Mouse (Mus musculus) CH12.LX (cell line): ENCODE data around the gene Olfr624. TPM values are rescaled to one million over a fixed set of nuclear protein-coding genes. Genes with fewer than 3 reads are reported as not detected.

Experiments
- DNase-seq: peaks from one replicate; pipeline ENCODE4 v3.0.0-alpha.2; 2013; ENCODE audit errors: extremely low read depth
- H3K27ac ChIP-seq: 2 replicates; pipeline ENCODE4 v1.5.1; 2012; ENCODE audit warnings: low read depth, mild to moderate bottlenecking, control low read depth, moderate library complexity; ENCODE audit not compliant: insufficient read depth
- H3K27me3 ChIP-seq: replicated peaks from 2 replicates; pipeline ENCODE3; 2012; ENCODE audit warnings: inconsistent platforms
- H3K36me3 ChIP-seq, 2 experiments: replicated peaks in 1 of 2; 2 replicates each; pipeline versions ENCODE3 to v1.6.1; 2012; ENCODE audit warnings: inconsistent platforms in 1 of 2, low read length in 1 of 2, mild to moderate bottlenecking in 1 of 2, mixed read lengths in 1 of 2, moderate library complexity in 1 of 2; ENCODE audit not compliant: control insufficient read depth in 1 of 2, insufficient read depth in 1 of 2
- H3K4me1 ChIP-seq, 2 experiments: 2 replicates each; pipeline ENCODE4 v1.6.1; 2012; ENCODE audit warnings: inconsistent platforms in 1 of 2, moderate library complexity in 1 of 2; ENCODE audit not compliant: insufficient read depth in 2 of 2, control insufficient read depth in 1 of 2
- H3K4me2 ChIP-seq: 2 replicates; pipeline ENCODE4 v1.6.1; 2012; ENCODE audit warnings: low read depth, mild to moderate bottlenecking, control low read depth; ENCODE audit not compliant: poor library complexity, insufficient read depth, severe bottlenecking
- H3K4me3 ChIP-seq, 3 experiments: fragments of 150-350 bp in 1 of 3; sonication (generic) in 1 of 3; replicated peaks in 1 of 3; 2 replicates each; pipeline versions ENCODE3 to v1.5.1; 2011 to 2012; ENCODE audit warnings: low read depth in 2 of 3, low read length in 2 of 3, mild to moderate bottlenecking in 2 of 3, moderate library complexity in 2 of 3, control low read depth in 1 of 3, improper control_type of control experiment in 1 of 3, inconsistent platforms in 1 of 3, mixed read lengths in 1 of 3; ENCODE audit not compliant: poor library complexity in 1 of 3
- H3K79me2 ChIP-seq: replicated peaks from 2 replicates; pipeline ENCODE4 v1.6.1; 2012; ENCODE audit warnings: mild to moderate bottlenecking, moderate library complexity; ENCODE audit not compliant: control insufficient read depth, poor library complexity, insufficient read depth, severe bottlenecking; ENCODE audit errors: extremely low read depth
- H3K9ac ChIP-seq: 2 replicates; pipeline ENCODE4 v1.6.1; 2012; ENCODE audit warnings: low read depth, mild to moderate bottlenecking, control low read depth, moderate library complexity; ENCODE audit not compliant: insufficient read depth
- H3K9me3 ChIP-seq: replicated peaks from 2 replicates; pipeline ENCODE3; 2012; ENCODE audit warnings: low read length, inconsistent platforms, mixed read lengths
- CHD2 ChIP-seq: IDR thresholded peaks from 2 replicates; pipeline ENCODE4 v1.6.1; 2011; ENCODE audit warnings: low read length, improper control_type of control experiment
- CTCF ChIP-seq, 2 experiments: IDR thresholded peaks in 1 of 2; conservative IDR thresholded peaks in 1 of 2; 2 replicates each; pipeline ENCODE4 v1.5.1; 2011 to 2012; ENCODE audit warnings: low read depth in 2 of 2, low read length in 2 of 2, improper control_type of control experiment in 1 of 2, inconsistent platforms in 1 of 2, mild to moderate bottlenecking in 1 of 2, moderate library complexity in 1 of 2
- EP300 ChIP-seq: IDR thresholded peaks from 2 replicates; pipeline ENCODE4 v1.6.1; 2011; ENCODE audit warnings: low read length, improper control_type of control experiment
- HCFC1 ChIP-seq: IDR thresholded peaks from 2 replicates; pipeline ENCODE4 v1.6.1; 2012; ENCODE audit warnings: low read depth, mild to moderate bottlenecking, inconsistent platforms, low read length, improper control_type of control experiment
- IRF4 ChIP-seq: IDR thresholded peaks from 2 replicates; pipeline ENCODE4 v1.6.1; 2014; ENCODE audit warnings: low read depth, mild to moderate bottlenecking, inconsistent platforms, low read length, improper control_type of control experiment
- JUN ChIP-seq: IDR thresholded peaks from 2 replicates; pipeline ENCODE4 v1.6.1; 2011; ENCODE audit warnings: low read depth, mild to moderate bottlenecking, low read length, improper control_type of control experiment, moderate library complexity; ENCODE audit not compliant: insufficient read depth
- JUND ChIP-seq: conservative IDR thresholded peaks from 2 replicates; pipeline ENCODE4 v1.6.1; 2011; ENCODE audit warnings: low read depth, low read length, improper control_type of control experiment
- KAT2A ChIP-seq: IDR thresholded peaks from 2 replicates; pipeline ENCODE4 v1.6.1; 2012; ENCODE audit warnings: low read length, improper control_type of control experiment, inconsistent platforms; ENCODE audit not compliant: insufficient replicate concordance
- MAZ ChIP-seq: IDR thresholded peaks from 2 replicates; pipeline ENCODE4 v1.6.1; 2012; ENCODE audit warnings: low read depth, mild to moderate bottlenecking, inconsistent platforms, low read length, improper control_type of control experiment, moderate library complexity
- MXI1 ChIP-seq: IDR thresholded peaks from 2 replicates; pipeline ENCODE4 v1.6.1; 2011; ENCODE audit warnings: mild to moderate bottlenecking, low read depth, low read length, improper control_type of control experiment
- MYC ChIP-seq: IDR thresholded peaks from 2 replicates; pipeline ENCODE4 v1.6.1; 2011; ENCODE audit warnings: low read depth, mild to moderate bottlenecking, improper control_type of control experiment, low read length
- NELFE ChIP-seq: IDR thresholded peaks from 2 replicates; pipeline ENCODE4 v1.6.1; 2011; ENCODE audit warnings: low read depth, low read length, improper control_type of control experiment
- PAX5 ChIP-seq: IDR thresholded peaks from 2 replicates; pipeline ENCODE4 v1.6.1; 2012; ENCODE audit warnings: low read length, inconsistent platforms, mixed read lengths
- POLR2A ChIP-seq: IDR thresholded peaks from 2 replicates; pipeline ENCODE4 v1.6.1; 2011; ENCODE audit warnings: low read depth, mild to moderate bottlenecking, improper control_type of control experiment, low read length
- POLR2AphosphoS2 ChIP-seq: IDR thresholded peaks from 2 replicates; pipeline ENCODE4 v1.6.1; 2011; ENCODE audit warnings: low read depth, low read length, improper control_type of control experiment
- RCOR1 ChIP-seq: conservative IDR thresholded peaks from 2 replicates; pipeline ENCODE4 v1.6.1; 2012; ENCODE audit warnings: low read depth, mild to moderate bottlenecking, inconsistent platforms, low read length, improper control_type of control experiment
- SIN3A ChIP-seq: IDR thresholded peaks from 2 replicates; pipeline ENCODE4 v1.6.1; 2012; ENCODE audit warnings: low read length, improper control_type of control experiment, inconsistent platforms
- SMC3 ChIP-seq: IDR thresholded peaks from 2 replicates; pipeline ENCODE4 v1.6.1; 2011; ENCODE audit warnings: low read depth, low read length, improper control_type of control experiment
- TBP ChIP-seq: conservative IDR thresholded peaks from 2 replicates; pipeline ENCODE4 v1.6.1; 2011; ENCODE audit warnings: low read depth, low read length, improper control_type of control experiment
- UBTF ChIP-seq: IDR thresholded peaks from 2 replicates; pipeline ENCODE4 v1.6.1; 2012; ENCODE audit warnings: low read depth, mild to moderate bottlenecking, inconsistent platforms, low read length, improper control_type of control experiment, moderate library complexity
- ZC3H11A ChIP-seq: IDR thresholded peaks from 2 replicates; pipeline ENCODE4 v1.6.1; 2012; ENCODE audit warnings: low read depth, mild to moderate bottlenecking, inconsistent platforms, low read length, improper control_type of control experiment
- ZNF384 ChIP-seq: IDR thresholded peaks from 2 replicates; pipeline ENCODE4 v1.6.1; 2012; ENCODE audit warnings: low read depth, low read length, improper control_type of control experiment, inconsistent platforms
- dilution Hi-C: fragments of 300-500 bp; cut with MboI; formaldehyde crosslinking; loops from 2 replicates; pipeline ENCODE4 v1.14.3; 2020; ENCODE audit warnings: low sequenced_read_pairs; ENCODE audit not compliant: extremely low pct_unique_long_range_greater_than_20kb, extremely low pct_ligation_motif_present
- in situ Hi-C: fragments of 300-500 bp; cut with MboI; formaldehyde crosslinking; loops from 3 replicates; pipeline ENCODE4 v1.14.3; 2019; ENCODE audit warnings: low sequenced_read_pairs, low pct_ligation_motif_present, low pct_unique_long_range_greater_than_20kb, mixed read lengths
- polyA plus RNA-seq: library from polyadenylated mRNA; unstranded; fragments of >175 nt; gene quantifications from 2 replicates; pipeline ENCODE4 v1.2.1, GENCODE M21; 2012; ENCODE audit warnings: low read depth; ENCODE audit not compliant: insufficient read length
- total RNA-seq, 2 experiments: library from RNA; depleted of rRNA; stranded (reverse); fragments of 300-350 nt in 1 of 2; fragments of >200 nt in 1 of 2; gene quantifications; 2 replicates each; pipeline ENCODE4 v1.2.3; 2012 to 2014

The Olfr624 gene
- total and polyA plus RNA-seq, 3 experiments, result not detected

GRCm38 (mm10) chr7:103699469-103699868 is 28.5 kb upstream of the Olfr624 start:
- no peak overlapping the region for H3K27ac ChIP-seq
- no peaks in the 10 kb centered on the region for H3K36me3 ChIP-seq
- no peak overlapping the region for H3K4me2 ChIP-seq
- no peak overlapping the region for H3K9ac ChIP-seq
- in situ Hi-C loops, result no loop called here
- no peak for TF ChIP-seq ZNF384
- no peak for TF ChIP-seq ZC3H11A
- no peak for TF ChIP-seq MXI1
- TF ChIP-seq RCOR1, result no peak
- no peak for TF ChIP-seq EP300
- TF ChIP-seq MYC, result no peak
- TF ChIP-seq NELFE, result no peak
- no peak for TF ChIP-seq PAX5
- no peak for TF ChIP-seq IRF4
- TF ChIP-seq POLR2A, result no peak
- TF ChIP-seq SIN3A, result no peak
- TF ChIP-seq POLR2AphosphoS2, result no peak
- no peak for TF ChIP-seq CHD2
- TF ChIP-seq UBTF, result no peak
- no peak for TF ChIP-seq SMC3
- TF ChIP-seq JUND, result no peak
- TF ChIP-seq, all 38 proteins: peak for 0
- Histone ChIP-seq H3K9me3 (no peaks in the 10 kb centered on the region), H3K27me3 (no peaks in the 10 kb centered on the region), H3K4me3 (no peak overlapping the region), H3K4me1 (no peaks in the 10 kb centered on the region), H3K79me2 (no peaks in the 10 kb centered on the region)
- dilution Hi-C loops, result no loop called here
- no peak for DNase-seq

DNA sequence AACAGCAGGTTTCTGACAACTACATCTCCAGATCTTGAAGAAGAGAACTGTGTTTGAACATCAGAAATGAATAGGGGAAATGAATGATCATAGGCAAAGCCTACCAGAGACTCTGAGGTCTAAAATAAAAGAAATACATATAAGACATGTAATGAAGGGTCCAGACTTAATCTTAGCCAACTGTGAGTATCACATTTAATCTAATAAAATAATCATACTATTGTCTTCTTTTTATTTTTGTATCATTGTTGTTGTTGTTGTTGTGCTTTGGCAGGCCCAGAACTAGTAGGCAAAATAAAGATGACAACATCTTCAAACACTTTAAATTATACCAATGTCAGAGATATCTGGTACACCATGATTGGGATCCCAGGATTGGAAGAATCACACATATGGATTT is 11.4 kb upstream of the Olfr624 start, which contains the start of gene Olfr625-ps1:
TSS of gene Olfr625-ps1 (plus strand) at position 301 of the 400 bp plus-strand sequence.
- Histone ChIP-seq H3K36me3 (no peaks in the 10 kb centered on the region), H3K4me1 (no peaks in the 10 kb centered on the region), H3K9ac (no peak within 1 kb of the TSS), H3K4me3 (no peak within 1 kb of the TSS), H3K27ac (no peak within 1 kb of the TSS), H3K4me2 (no peak within 1 kb of the TSS), H3K9me3 (no peaks in the 10 kb centered on the region), H3K79me2 (no peaks in the 10 kb centered on the region), H3K27me3 (no peaks in the 10 kb centered on the region)
- in situ Hi-C loops, result no loop called here
- TF ChIP-seq TBP (no peak), NELFE (no peak), KAT2A (no peak), MAZ (no peak), POLR2AphosphoS2 (no peak), JUN (no peak), CTCF (conservative IDR thresholded peaks at IDR 0.05 in 1 of 2, IDR thresholded peaks at IDR 0.05 in 1 of 2; ENCODE audit: low read depth in 2 of 2, low read length in 2 of 2) (no peak), POLR2A (no peak), SIN3A (no peak), HCFC1 (no peak), UBTF (no peak), ZC3H11A (no peak)
- dilution Hi-C loops, result no loop called here
- no peak for DNase-seq
